Mouse (Mus musculus): ENCODE measurements at regions not wholly inside any gene's neighbourhood (a gene's known extent, or its start where the extent isn't known, plus 50 kb on each side); places are given as distances from the start of the nearest gene placed in this dataset.

GRCm38 (mm10) chr1:127152840-127153239 is 52.0 kb upstream of the Mgat5 start:
- Histone ChIP-seq H3K27ac (no peak overlapping the region), H3K4me3 (no peak overlapping the region)
- no peak for TF ChIP-seq CTCF (conservative IDR thresholded peaks at IDR 0.05)
- DNase-seq (ENCODE audit: low spot score in 2 of 2) = no peak

GRCm38 (mm10) chr1:127135521-127135920 is 69.3 kb upstream of the Mgat5 start:
- no peak for TF ChIP-seq CTCF (conservative IDR thresholded peaks at IDR 0.05)
- Histone ChIP-seq H3K27ac (no peak overlapping the region), H3K4me3 (no peak overlapping the region)
- no peak for DNase-seq (ENCODE audit: low spot score in 2 of 2)

DNA sequence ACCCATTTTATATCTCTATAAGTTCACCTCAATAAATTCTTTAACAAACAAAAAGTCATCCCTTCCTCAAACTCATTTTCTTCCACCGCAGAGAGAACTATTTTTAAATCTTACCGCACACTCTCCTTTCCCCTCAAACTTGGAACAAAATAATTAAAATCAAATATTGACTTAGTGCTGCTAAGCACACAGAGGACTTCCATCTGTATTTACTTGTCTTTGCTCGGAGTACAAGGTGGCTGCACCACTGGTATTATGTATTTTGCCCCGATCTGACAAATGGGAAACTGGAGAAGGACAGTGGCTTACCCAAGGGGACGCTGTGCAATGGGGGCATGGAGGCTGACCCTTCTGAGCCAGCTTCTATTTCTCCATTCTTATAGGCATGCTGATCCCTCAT is 72.9 kb upstream of the Mgat5 start:
- no peak for DNase-seq (ENCODE audit: low spot score in 2 of 2)
- Histone ChIP-seq H3K27ac (no peak overlapping the region), H3K4me3 (no peak overlapping the region)
- TF ChIP-seq CTCF (conservative IDR thresholded peaks at IDR 0.05) = no peak

DNA sequence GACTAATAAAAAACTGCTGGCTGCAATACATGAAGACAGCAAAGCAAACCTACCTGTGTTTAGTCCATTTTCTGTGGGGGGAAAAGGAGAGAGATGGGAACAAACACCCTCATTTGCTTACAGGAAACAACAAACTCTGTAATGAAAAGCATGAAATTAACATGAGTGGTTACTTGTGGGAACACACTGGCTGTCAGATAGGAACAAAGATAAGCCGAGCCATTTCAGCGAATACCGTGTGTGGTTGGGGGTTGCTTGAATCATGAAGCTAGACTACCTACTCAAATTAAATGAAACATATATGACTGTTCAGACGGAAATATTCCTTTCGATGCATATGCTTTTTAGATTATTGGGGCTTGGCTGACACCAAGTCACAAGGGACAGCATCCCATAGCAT is 80.0 kb upstream of the Mgat5 start:
- Histone ChIP-seq H3K27ac (no peak overlapping the region), H3K4me3 (no peak overlapping the region)
- DNase-seq (ENCODE audit: low spot score in 2 of 2) = no peak
- TF ChIP-seq CTCF (conservative IDR thresholded peaks at IDR 0.05) = no peak

DNA sequence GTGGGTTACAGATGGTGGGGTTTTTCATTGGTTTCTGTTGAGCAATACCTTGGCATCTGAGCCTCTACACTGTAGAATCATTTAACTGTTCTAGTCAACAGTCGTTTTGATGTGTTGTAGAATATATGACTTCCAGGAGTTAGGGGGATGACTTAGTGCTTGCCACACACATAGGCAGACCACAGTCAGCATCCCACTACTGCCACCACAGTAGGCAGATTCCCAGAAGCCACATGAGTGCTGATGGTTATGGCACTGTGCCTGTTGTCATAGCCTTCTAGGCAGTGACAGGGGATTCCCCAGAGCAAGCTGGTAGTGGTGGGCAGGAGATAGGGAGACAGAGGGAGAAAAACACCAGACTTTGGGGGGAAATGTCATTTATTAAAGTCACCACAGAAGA is 86.8 kb upstream of the Mgat5 start:
- DNase-seq (ENCODE audit: low spot score in 2 of 2) = no peak
- no peak for TF ChIP-seq CTCF (conservative IDR thresholded peaks at IDR 0.05)
- Histone ChIP-seq H3K27ac (no peak overlapping the region), H3K4me3 (no peak overlapping the region)

DNA sequence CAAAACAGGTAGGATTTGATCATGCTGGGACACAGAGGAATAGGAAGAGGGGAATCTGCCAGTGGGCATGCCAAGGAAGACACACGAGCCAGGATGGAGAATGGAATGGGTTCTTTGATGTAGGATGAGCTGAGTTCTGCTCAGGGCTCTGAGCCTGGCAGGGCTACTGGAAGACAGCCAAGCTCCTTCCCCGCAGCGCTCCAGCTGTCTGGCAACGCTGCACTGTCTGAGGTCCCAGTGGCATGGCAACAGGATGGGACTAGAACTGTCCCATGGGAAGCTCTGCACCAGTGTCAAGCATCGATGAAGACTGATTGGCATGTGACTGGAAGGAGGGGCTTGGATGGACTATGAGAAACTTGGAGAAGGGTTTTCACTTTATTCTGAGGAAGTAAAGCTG is 97.3 kb upstream of the Mgat5 start:
- H3K4me3 ChIP-seq = no peak overlapping the region
- DNase-seq (ENCODE audit: low spot score in 2 of 2) = peak; percentile 37 to 49
- no peak for TF ChIP-seq CTCF (conservative IDR thresholded peaks at IDR 0.05)
- H3K27ac ChIP-seq = peak overlapping the region; percentile 39; the same call in 1 of the 2 replicates

GRCm38 (mm10) chr1:127105861-127106260 is 99.0 kb upstream of the Mgat5 start:
- TF ChIP-seq CTCF (conservative IDR thresholded peaks at IDR 0.05) = no peak
- peak overlapping the region; percentile 43; the same call in 1 of the 2 replicates for H3K27ac ChIP-seq
- DNase-seq (ENCODE audit: low spot score in 2 of 2) = peak in 1 of 2 experiments; percentile 23
- no peak overlapping the region for H3K4me3 ChIP-seq

- DNase-seq (ENCODE audit: low spot score in 2 of 2) = no peak
- no peak for TF ChIP-seq CTCF (conservative IDR thresholded peaks at IDR 0.05)
- H3K4me3 ChIP-seq = no peak overlapping the region
- H3K27ac ChIP-seq = no peak overlapping the region; the same call in 1 of the 2 replicates
Observed at GRCm38 (mm10) chr1:127103664-127104063, 101.2 kb upstream of the Mgat5 start.

GRCm38 (mm10) chr1:127098871-127099420 is 105.9 kb upstream of the Mgat5 start:
- no peak for DNase-seq (ENCODE audit: low spot score in 2 of 2)
- TF ChIP-seq CTCF (conservative IDR thresholded peaks at IDR 0.05) = no peak
- Histone ChIP-seq H3K4me3 (no peak overlapping the region), H3K27ac (peak overlapping the region; percentile 47; the same call in 1 of the 2 replicates)

DNA sequence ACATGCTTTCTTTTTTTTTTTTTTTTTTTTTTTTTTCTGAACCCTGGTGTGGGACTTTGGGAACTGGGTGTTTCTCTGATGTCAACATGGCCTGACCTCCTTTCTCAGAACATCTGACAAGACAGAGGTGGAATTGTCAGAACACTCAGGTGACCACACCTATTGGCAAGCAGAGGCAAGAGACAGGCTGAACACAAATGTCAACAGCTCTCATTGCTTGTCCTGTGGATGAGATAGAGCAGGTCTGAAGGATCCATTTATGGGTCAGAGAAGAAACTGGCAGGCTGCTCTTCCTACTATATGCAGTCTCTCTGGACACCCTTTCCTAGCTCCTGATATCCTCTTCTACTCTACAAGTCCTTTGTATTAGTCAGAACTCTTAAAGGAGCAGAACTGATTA is 117.2 kb upstream of the Mgat5 start:
- no peak for DNase-seq (ENCODE audit: low spot score in 2 of 2)
- H3K4me3 ChIP-seq = no peak overlapping the region
- H3K27ac ChIP-seq = no peak overlapping the region
- no peak for TF ChIP-seq CTCF (conservative IDR thresholded peaks at IDR 0.05)

- no peak overlapping the region for H3K27ac ChIP-seq
- no peak for DNase-seq (ENCODE audit: low spot score in 2 of 2)
- H3K4me3 ChIP-seq = no peak overlapping the region
- no peak for TF ChIP-seq CTCF (conservative IDR thresholded peaks at IDR 0.05)
Observed at GRCm38 (mm10) chr1:127085988-127086387, 118.8 kb upstream of the Mgat5 start.

- DNase-seq (ENCODE audit: low spot score in 2 of 2) = no peak
- no peak for TF ChIP-seq CTCF (conservative IDR thresholded peaks at IDR 0.05)
- no peak overlapping the region for H3K4me3 ChIP-seq
- no peak overlapping the region for H3K27ac ChIP-seq
Observed at GRCm38 (mm10) chr1:127083761-127084308, 121.0 kb upstream of the Mgat5 start.

DNA sequence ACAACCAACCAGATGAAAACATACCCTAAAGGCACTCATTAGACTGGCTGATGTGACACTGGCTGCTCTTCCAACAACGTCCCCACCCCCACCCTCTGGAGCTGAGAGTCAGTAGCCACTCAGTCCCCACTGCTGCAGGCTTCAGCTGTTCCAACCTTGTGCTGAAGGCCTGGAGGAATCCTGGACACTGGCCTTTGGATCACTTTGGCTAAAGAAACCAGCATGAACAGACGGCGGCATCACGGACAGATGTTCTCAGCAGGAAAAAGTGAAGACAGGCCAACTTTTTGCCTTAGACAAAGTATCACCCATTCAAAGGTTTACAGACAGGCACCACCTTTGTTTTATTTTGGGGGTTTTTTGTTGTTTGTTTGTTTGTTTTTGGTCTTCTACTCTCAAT is 125.8 kb upstream of the Mgat5 start:
- no peak overlapping the region for H3K4me3 ChIP-seq
- no peak for DNase-seq (ENCODE audit: low spot score in 2 of 2)
- no peak for TF ChIP-seq CTCF (conservative IDR thresholded peaks at IDR 0.05)
- H3K27ac ChIP-seq = no peak overlapping the region

DNA sequence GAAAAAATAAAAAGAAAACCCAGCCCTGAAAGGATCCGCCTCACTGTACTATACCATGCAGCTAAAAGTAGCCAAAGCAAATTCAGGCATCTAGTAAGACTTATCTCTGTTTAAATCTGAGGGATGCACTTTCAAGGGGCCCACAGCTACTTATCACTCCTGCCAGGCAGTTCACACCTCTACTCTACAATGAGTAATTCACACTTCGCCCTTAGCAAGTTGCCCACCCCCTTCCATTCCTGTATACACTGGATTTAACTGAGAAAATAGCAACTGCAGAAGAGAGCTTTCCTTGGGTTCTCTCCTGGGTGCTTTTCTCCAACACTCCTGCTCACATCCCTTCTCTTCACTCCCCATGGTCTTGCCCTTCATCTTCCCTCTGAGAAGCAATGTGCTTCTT is 142.4 kb upstream of the Mgat5 start:
- no peak for TF ChIP-seq CTCF (conservative IDR thresholded peaks at IDR 0.05)
- no peak for DNase-seq (ENCODE audit: low spot score in 2 of 2)
- Histone ChIP-seq H3K27ac (no peak overlapping the region), H3K4me3 (no peak overlapping the region)
